Mouse (Mus musculus) gastrocnemius, postnatal 10 days (tissue): ENCODE data around the gene Il1b. TPM values are rescaled to one million over a fixed set of nuclear protein-coding genes. Genes with fewer than 3 reads are reported as not detected.

Experiments
- DNase-seq: peaks from one replicate; pipeline ENCODE4 v3.0.0; 2021; ENCODE audit warnings: mixed read lengths
- long read RNA-seq, 2 experiments: library from polyadenylated mRNA; stranded (forward); transcript quantifications; one replicate each; pipeline ENCODE4 v2.0.0; 2021
- total RNA-seq, 2 experiments: library from RNA; stranded (reverse); gene quantifications; 2 replicates each; pipeline ENCODE4 v1.2.3; 2021

Gene Il1b
- total RNA-seq, result under 1 TPM; 0.28 to 0.84 TPM
- long read RNA-seq, experiment 1, result 0 reads
- long read RNA-seq, experiment 2, partial matches to known transcripts, result 0 of 1 reads
- long read RNA-seq, experiment 2, other reads (novel, unspliced or antisense), result 1 of 1 reads

- DNase-seq, result no peak
Observed at GRCm38 (mm10) chr2:129371039-129371438, at the start of gene Il1b. Gene Il1b, minus strand, starts transcription at chr2:129371139.

GRCm38 (mm10) chr2:129419361-129419880, 48.5 kb upstream of the Il1b start:
- no peak for DNase-seq

- DNase-seq, result no peak
Observed at GRCm38 (mm10) chr2:129414593-129414992, 43.7 kb upstream of the Il1b start.

- DNase-seq, result no peak
Observed at GRCm38 (mm10) chr2:129413488-129413887, 42.5 kb upstream of the Il1b start.

- DNase-seq, result no peak
Observed at GRCm38 (mm10) chr2:129411651-129412050, 40.7 kb upstream of the Il1b start.

GRCm38 (mm10) chr2:129410344-129410743, 39.4 kb upstream of the Il1b start:
- no peak for DNase-seq

GRCm38 (mm10) chr2:129408476-129408875, 37.5 kb upstream of the Il1b start:
- DNase-seq, result peak; percentile 78

GRCm38 (mm10) chr2:129407596-129407995, 36.7 kb upstream of the Il1b start:
- DNase-seq, result no peak

GRCm38 (mm10) chr2:129406508-129406907, 35.6 kb upstream of the Il1b start:
- no peak for DNase-seq

GRCm38 (mm10) chr2:129403786-129404185, 32.8 kb upstream of the Il1b start:
- no peak for DNase-seq

- no peak for DNase-seq
Observed at GRCm38 (mm10) chr2:129402330-129402729, 31.4 kb upstream of the Il1b start.

- no peak for DNase-seq
Observed at GRCm38 (mm10) chr2:129401803-129402202, 30.9 kb upstream of the Il1b start.

- no peak for DNase-seq
Observed at GRCm38 (mm10) chr2:129398176-129398575, 27.2 kb upstream of the Il1b start.

- DNase-seq, result peak; percentile 9
Observed at GRCm38 (mm10) chr2:129393524-129393923, 22.6 kb upstream of the Il1b start.

GRCm38 (mm10) chr2:129390161-129390560, 19.2 kb upstream of the Il1b start:
- no peak for DNase-seq

- DNase-seq, result no peak
Observed at GRCm38 (mm10) chr2:129389323-129389722, 18.4 kb upstream of the Il1b start.

GRCm38 (mm10) chr2:129385331-129385730, 14.4 kb upstream of the Il1b start:
- no peak for DNase-seq

- DNase-seq, result no peak
Observed at GRCm38 (mm10) chr2:129384272-129384660, 13.3 kb upstream of the Il1b start.

- DNase-seq, result no peak
Observed at GRCm38 (mm10) chr2:129383512-129384271, 12.8 kb upstream of the Il1b start.

GRCm38 (mm10) chr2:129380746-129381474, 10.0 kb upstream of the Il1b start:
- DNase-seq, result no peak

GRCm38 (mm10) chr2:129380211-129380610, 9.3 kb upstream of the Il1b start:
- no peak for DNase-seq

- no peak for DNase-seq
Observed at GRCm38 (mm10) chr2:129373307-129373706, 2.4 kb upstream of the Il1b start.

GRCm38 (mm10) chr2:129369615-129370014, 1.3 kb downstream of the Il1b start:
- DNase-seq, result no peak
